Mouse (Mus musculus): Measurements from ENCODE around the gene Cdc42se2.

The Cdc42se2 gene

GRCm38 (mm10) chr11:54703306-54703705 lies 84.2 kb downstream of the Cdc42se2 start:
- peak; percentile 75 for DNase-seq

- DNase-seq = no peak
These were observed 85.6 kb downstream of the Cdc42se2 start for GRCm38 (mm10) chr11:54701848-54702247.

GRCm38 (mm10) chr11:54699972-54700371 lies 87.5 kb downstream of the Cdc42se2 start:
- DNase-seq = no peak

- DNase-seq = no peak
These were observed 88.8 kb downstream of the Cdc42se2 start for GRCm38 (mm10) chr11:54698636-54699035.

- DNase-seq = no peak
These were observed 89.9 kb downstream of the Cdc42se2 start for GRCm38 (mm10) chr11:54697611-54698010.

- no peak for DNase-seq
These were observed 91.5 kb downstream of the Cdc42se2 start for GRCm38 (mm10) chr11:54695951-54696350.

GRCm38 (mm10) chr11:54694291-54694690 lies 93.2 kb downstream of the Cdc42se2 start:
- DNase-seq = no peak

- no peak for DNase-seq
These were observed 93.8 kb downstream of the Cdc42se2 start for GRCm38 (mm10) chr11:54693696-54694095.

- peak; percentile 27 for DNase-seq
These were observed 96.3 kb downstream of the Cdc42se2 start for GRCm38 (mm10) chr11:54691179-54691578.

GRCm38 (mm10) chr11:54690171-54690570 lies 97.3 kb downstream of the Cdc42se2 start:
- DNase-seq = no peak

GRCm38 (mm10) chr11:54684831-54685230 lies 102.6 kb downstream of the Cdc42se2 start:
- no peak for DNase-seq

- DNase-seq = no peak
These were observed 108.3 kb downstream of the Cdc42se2 start for GRCm38 (mm10) chr11:54679141-54679540.

GRCm38 (mm10) chr11:54675792-54676489 lies 111.5 kb downstream of the Cdc42se2 start:
- DNase-seq = no peak

- DNase-seq = no peak
These were observed 113.7 kb downstream of the Cdc42se2 start for GRCm38 (mm10) chr11:54673575-54674298.
